Mouse (Mus musculus) limb, embryonic 10.5 days (tissue): Measurements from ENCODE around the gene Med18. TPM values are rescaled to one million over a fixed set of nuclear protein-coding genes. Genes with fewer than 3 reads are reported as not detected.

ENCODE experiments used
- DNase-seq: peaks from one replicate; pipeline ENCODE4 v3.0.0-alpha.2; 2017; ENCODE audit warnings: low spot score
- H3K27ac ChIP-seq: fragments of 300-500 bp; sonication (generic); 2 replicates; pipeline ENCODE4 v1.5.1; 2016; ENCODE audit warnings: mild to moderate bottlenecking
- H3K27me3 ChIP-seq: fragments of 300-500 bp; sonication (generic); 2 replicates; pipeline ENCODE4 v1.6.1; 2016; ENCODE audit warnings: low read depth, mild to moderate bottlenecking; ENCODE audit not compliant: poor library complexity, severe bottlenecking
- H3K36me3 ChIP-seq: fragments of 300-500 bp; sonication (generic); 2 replicates; pipeline ENCODE4 v1.6.1; 2016; ENCODE audit warnings: mild to moderate bottlenecking, moderate library complexity
- H3K4me1 ChIP-seq: fragments of 300-500 bp; sonication (generic); 2 replicates; pipeline ENCODE4 v1.6.1; 2016
- H3K4me3 ChIP-seq: fragments of 300-500 bp; sonication (generic); 2 replicates; pipeline ENCODE4 v1.5.1; 2016; ENCODE audit warnings: mild to moderate bottlenecking, moderate library complexity
- H3K9me3 ChIP-seq: fragments of 300-500 bp; sonication (generic); replicated peaks from 2 replicates; pipeline ENCODE4 v1.6.1; 2016; ENCODE audit warnings: mild to moderate bottlenecking
- WGBS: fragments of 180-500 bp; shearing (Covaris S2); methylation state at CpG from one replicate; pipeline ENCODE4 v1.1.7; 2016; 5-methylcytosine and 5-hydroxymethylcytosine counted together
- polyA plus RNA-seq: library from polyadenylated mRNA; unstranded; fragments of >200 nt; fragmentation: Nextera tagmentation; extraction: Ambion mirVana; gene quantifications from 2 replicates; pipeline ENCODE4 v1.2.1, GENCODE M21; 2016

Gene Med18
- polyA plus RNA-seq, 1 experiment from 2014 or later: 40.6 TPM

DNA sequence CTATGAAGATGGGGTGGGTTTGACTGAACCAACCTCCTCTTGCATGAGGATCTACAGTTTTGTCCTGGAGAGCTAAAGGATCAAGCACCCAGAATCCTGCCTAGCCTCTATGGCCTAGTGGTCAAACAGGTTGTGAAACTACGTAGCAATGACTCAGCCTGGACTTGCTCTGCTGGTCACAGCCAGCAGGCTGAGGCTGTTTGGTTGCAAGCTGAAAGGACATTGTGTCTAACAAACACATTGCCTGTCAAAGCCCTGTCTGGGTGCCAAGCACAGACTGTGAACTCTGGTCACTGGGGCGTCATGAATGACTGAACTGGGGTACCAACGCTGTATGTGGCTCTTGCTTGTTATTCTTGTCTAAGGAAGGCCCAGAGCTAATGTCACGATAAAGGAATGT, 10.9 kb upstream of the Med18 start:
- no peak overlapping the region for H3K4me3 ChIP-seq
- 82% methylated on average over 4 of the region's 4 CpGs for WGBS
- no peak for DNase-seq

DNA sequence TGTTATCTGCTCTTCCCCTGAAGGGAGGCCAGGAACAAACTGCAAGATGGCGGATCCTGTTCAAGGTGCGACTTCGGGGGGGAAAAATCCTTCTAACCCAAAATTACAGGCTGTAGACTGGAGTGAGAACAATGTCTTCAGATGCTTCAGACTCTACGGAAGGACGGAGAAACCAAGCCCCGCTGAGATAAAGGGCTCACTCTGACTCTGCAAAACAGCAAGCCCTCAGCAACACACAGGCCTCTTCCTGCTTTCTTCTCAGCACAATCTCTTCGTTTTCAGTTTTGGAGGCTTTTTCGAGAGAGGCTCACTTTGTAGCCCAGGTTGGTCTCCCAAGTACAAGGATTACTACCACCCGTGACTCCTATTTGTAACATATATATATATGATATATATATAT, 9.7 kb upstream of the Med18 start:
- Histone ChIP-seq H3K9me3 (no peaks in the 10 kb centered on the region), H3K4me1 (peaks cover 16% of the 10 kb centered on the region), H3K27ac (no peak overlapping the region), H3K36me3 (no peaks in the 10 kb centered on the region), H3K27me3 (no peaks in the 10 kb centered on the region), H3K4me3 (no peak overlapping the region)
- no peak for DNase-seq
- WGBS: 90% methylated on average over 9 of the region's 9 CpGs

More for the DNA sequence above, 10.9 kb upstream of the Med18 start:
- H3K4me1 ChIP-seq: peaks cover 14% of the 10 kb centered on the region
- H3K9me3 ChIP-seq: no peaks in the 10 kb centered on the region
- no peaks in the 10 kb centered on the region for H3K27me3 ChIP-seq
- H3K27ac ChIP-seq: no peak overlapping the region
- no peaks in the 10 kb centered on the region for H3K36me3 ChIP-seq

GRCm38 (mm10) chr4:132469873-132470272, 6.2 kb upstream of the Med18 start:
- Histone ChIP-seq H3K4me3 (no peak overlapping the region), H3K27me3 (no peaks in the 10 kb centered on the region), H3K36me3 (no peaks in the 10 kb centered on the region), H3K4me1 (peaks cover 16% of the 10 kb centered on the region), H3K27ac (0 out of 2 replicates have a peak overlapping the region, but pooled peaks have one; percentile 16), H3K9me3 (no peaks in the 10 kb centered on the region)
- DNase-seq: no peak
- WGBS: 5% methylated on average over 3 of the region's 3 CpGs

GRCm38 (mm10) chr4:132464255-132464613, 513 bp upstream of the Med18 start:
- DNase-seq: no peak
- H3K9me3 ChIP-seq: no peaks in the 10 kb centered on the region
- peaks cover 30% of the 10 kb centered on the region for H3K36me3 ChIP-seq
- WGBS: 5% methylated on average over 5 of the region's 5 CpGs
- H3K4me1 ChIP-seq: peaks cover 18% of the 10 kb centered on the region
- H3K27me3 ChIP-seq: no peaks in the 10 kb centered on the region
- peak overlapping the region; percentile 80; the same call in 1 of the 2 replicates for H3K27ac ChIP-seq
- peak overlapping the region; percentile 74 for H3K4me3 ChIP-seq

DNA sequence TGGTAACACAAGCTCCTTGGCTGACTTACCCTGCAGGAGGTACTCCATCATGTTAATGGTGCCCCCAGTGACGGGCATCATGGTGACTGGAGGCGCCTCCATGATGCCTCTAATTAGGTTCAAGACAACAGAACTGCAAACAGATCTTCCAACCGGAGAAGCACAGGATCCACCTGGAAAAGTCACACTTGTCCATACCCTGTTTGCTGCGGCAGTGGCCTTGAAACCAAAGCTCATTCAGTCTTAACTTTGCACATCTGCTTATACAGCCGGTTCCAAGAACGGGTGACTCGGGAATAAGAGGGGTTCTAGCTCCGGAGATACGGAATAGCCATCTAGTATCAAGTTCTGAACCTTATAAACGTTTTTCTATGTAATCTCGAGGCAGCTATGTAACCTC, 885 bp downstream of the Med18 start:
- 12% methylated on average over 11 of the region's 11 CpGs for WGBS
- Histone ChIP-seq H3K36me3 (peaks cover 44% of the 10 kb centered on the region), H3K27me3 (no peaks in the 10 kb centered on the region), H3K27ac (peak overlapping the region; percentile 80), H3K4me3 (peak overlapping the region; percentile 74), H3K4me1 (peaks cover 18% of the 10 kb centered on the region), H3K9me3 (no peaks in the 10 kb centered on the region)
- DNase-seq: peak; percentile 39

DNA sequence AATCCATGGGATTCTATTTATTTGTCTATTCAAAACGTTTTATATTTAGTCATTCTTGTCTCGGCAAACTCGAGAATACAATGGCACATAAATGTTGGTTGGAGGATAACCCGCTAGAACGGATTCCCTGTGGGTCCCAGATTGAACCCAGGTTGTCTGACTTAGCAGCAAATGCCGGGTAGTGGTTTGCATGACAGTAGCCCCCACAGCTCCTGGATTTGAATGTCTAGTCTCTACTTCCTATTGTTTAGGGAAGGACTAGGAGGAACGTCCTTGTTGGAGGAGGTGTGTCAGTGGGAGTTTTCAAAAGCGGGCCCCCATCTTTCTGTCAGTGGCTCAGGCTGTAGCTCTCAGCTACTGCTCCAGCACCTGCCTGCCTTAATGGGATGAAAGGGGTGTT, 3.5 kb downstream of the Med18 start:
- no peak for DNase-seq
- Histone ChIP-seq H3K4me3 (no peak overlapping the region), H3K9me3 (no peaks in the 10 kb centered on the region), H3K27me3 (no peaks in the 10 kb centered on the region), H3K27ac (no peak overlapping the region), H3K36me3 (peaks cover 57% of the 10 kb centered on the region), H3K4me1 (peaks cover 18% of the 10 kb centered on the region)
- WGBS: 92% methylated on average over 8 of the region's 8 CpGs

DNA sequence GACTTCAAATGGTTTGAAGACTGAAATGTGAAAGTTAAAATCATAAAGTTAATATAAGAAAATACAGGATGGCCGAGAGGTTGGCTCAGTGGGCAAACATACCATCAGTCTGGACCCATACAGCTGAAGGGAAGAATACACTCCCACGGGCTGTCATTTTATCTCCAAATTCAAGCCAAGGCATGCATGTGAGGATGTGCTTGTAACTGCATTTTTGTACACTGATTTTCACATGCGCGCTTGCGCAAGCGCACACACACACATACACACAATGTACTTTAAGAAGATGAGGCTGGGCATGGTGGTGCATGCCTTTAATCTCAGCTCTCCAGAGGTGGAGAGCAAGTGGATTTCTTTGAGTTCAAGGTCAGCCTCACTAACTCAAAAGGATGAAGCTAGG, 8.2 kb downstream of the Med18 start:
- WGBS: 95% methylated on average over 6 of the region's 6 CpGs
- H3K9me3 ChIP-seq: no peaks in the 10 kb centered on the region
- DNase-seq: no peak

DNA sequence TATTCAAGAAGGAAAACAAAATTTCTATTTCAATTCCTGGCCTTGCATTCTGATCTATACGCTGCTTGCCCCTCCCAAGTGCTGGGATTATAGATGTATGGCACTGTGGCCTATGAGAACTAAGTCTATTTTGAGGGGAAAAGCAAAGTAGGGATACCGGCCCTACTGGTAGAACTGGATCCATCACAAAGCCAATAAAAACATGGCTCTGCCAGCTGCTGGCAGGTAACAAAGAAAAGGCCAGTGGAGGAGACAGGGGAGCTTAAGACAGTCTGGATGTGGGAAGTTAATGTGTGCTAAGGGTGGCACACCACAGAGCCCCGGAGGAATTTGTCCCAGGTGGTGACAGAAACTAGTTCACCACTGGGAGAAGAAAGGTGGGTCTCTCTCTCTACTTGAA, 8.6 kb downstream of the Med18 start:
- no peak overlapping the region for H3K4me3 ChIP-seq
- H3K27me3 ChIP-seq: no peaks in the 10 kb centered on the region
- H3K36me3 ChIP-seq: peaks cover 37% of the 10 kb centered on the region
- H3K9me3 ChIP-seq: no peaks in the 10 kb centered on the region
- H3K4me1 ChIP-seq: no peaks in the 10 kb centered on the region
- DNase-seq: no peak
- 86% methylated on average over 3 of the region's 3 CpGs for WGBS
- H3K27ac ChIP-seq: no peak overlapping the region

More for the DNA sequence above, 8.2 kb downstream of the Med18 start:
- no peaks in the 10 kb centered on the region for H3K4me1 ChIP-seq
- H3K36me3 ChIP-seq: peaks cover 41% of the 10 kb centered on the region
- no peak overlapping the region for H3K4me3 ChIP-seq
- no peaks in the 10 kb centered on the region for H3K27me3 ChIP-seq
- no peak overlapping the region for H3K27ac ChIP-seq

DNA sequence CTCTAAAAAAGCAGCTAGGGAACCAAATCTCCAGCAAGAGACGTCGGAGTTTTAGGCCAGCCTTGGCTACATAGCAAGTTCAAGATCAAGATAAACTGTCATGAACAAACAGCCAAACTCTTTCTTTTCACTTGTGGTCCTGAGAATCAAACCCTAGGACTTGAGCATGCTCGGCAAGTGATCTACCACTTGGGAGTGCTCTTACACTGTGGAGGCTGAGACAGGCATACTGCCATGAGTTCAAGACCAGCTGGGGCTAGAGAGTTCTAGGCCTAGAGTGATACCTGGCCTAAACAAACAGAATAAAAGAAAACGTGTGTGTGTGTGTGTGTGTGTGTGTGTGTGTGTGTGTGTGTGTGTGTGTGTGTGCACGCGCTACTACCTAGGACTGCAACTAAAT, 9.5 kb downstream of the Med18 start:
- 87% methylated on average over 6 of the region's 6 CpGs for WGBS
- Histone ChIP-seq H3K36me3 (peaks cover 27% of the 10 kb centered on the region), H3K4me3 (no peak overlapping the region), H3K27me3 (no peaks in the 10 kb centered on the region), H3K9me3 (no peaks in the 10 kb centered on the region), H3K4me1 (no peaks in the 10 kb centered on the region), H3K27ac (no peak overlapping the region)
- DNase-seq: no peak

DNA sequence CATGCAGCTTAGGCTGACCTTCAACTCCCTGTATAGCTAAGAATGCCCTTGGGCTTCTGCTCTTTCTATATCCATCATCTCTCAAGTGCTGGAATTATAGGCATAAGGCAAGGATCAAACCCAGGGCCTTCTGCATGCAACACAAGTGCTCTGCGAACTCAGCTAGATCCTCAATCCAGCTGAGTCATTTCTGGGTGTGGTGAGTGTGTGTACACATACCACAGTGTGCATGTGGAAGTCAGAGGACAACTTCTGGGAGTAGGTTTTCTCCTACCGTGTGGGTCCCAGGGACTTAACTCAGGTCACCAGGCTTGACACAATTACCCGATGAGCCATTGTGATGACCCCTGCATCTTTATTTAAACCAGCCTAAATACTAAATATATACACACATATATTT, 13.9 kb downstream of the Med18 start:
- WGBS: 90% methylated on average over 3 of the region's 3 CpGs
- no peak for DNase-seq
- no peaks in the 10 kb centered on the region for H3K27me3 ChIP-seq
- H3K4me1 ChIP-seq: no peaks in the 10 kb centered on the region
- no peaks in the 10 kb centered on the region for H3K36me3 ChIP-seq
- H3K27ac ChIP-seq: no peak overlapping the region
- no peaks in the 10 kb centered on the region for H3K9me3 ChIP-seq
- H3K4me3 ChIP-seq: no peak overlapping the region

DNA sequence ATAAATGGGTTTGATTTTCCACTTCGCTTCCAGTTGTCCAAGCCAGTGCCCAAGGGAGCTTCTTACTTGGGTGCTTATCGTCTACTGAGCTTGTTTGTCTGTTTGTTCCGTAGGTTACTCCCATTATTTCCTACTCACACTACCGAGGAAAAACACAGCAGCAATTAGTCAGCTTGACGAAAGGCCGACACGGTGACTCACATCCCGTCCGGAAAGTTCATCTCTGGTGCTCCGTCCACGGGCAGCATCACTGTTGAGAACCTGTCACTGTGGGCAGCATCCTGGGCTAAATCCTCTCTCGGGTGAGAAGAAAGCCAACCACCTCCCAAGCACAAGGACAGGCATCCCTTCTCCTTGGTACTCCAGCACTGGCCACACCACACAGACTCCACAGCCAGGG, 17.6 kb downstream of the Med18 start:
- DNase-seq: no peak
- no peak overlapping the region for H3K4me3 ChIP-seq
- no peaks in the 10 kb centered on the region for H3K27me3 ChIP-seq
- WGBS: 88% methylated on average over 12 of the region's 12 CpGs
- no peaks in the 10 kb centered on the region for H3K9me3 ChIP-seq
- no peak overlapping the region for H3K27ac ChIP-seq
- H3K4me1 ChIP-seq: no peaks in the 10 kb centered on the region
- H3K36me3 ChIP-seq: no peaks in the 10 kb centered on the region

DNA sequence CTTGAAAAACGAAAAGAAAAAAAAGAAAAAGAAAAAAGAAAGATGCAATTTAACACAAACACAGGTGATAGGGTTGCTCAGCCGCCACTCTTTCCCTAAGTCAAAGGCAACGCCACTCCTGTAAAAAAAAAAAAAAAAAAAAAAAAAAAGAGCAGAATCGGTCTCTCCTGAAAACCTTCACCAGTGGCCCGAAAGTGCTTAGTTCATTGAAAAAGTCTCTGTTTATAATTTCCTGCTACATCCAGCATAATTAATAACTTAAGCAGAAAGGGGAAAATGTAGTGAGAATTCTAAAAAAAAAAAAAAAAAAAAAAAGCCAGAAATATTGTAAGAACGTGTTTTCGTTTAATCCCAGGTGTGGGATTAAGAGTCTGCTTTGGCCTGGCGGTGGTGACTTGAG, 19.2 kb downstream of the Med18 start:
- H3K36me3 ChIP-seq: no peaks in the 10 kb centered on the region
- WGBS: 87% methylated on average over 8 of the region's 8 CpGs

DNA sequence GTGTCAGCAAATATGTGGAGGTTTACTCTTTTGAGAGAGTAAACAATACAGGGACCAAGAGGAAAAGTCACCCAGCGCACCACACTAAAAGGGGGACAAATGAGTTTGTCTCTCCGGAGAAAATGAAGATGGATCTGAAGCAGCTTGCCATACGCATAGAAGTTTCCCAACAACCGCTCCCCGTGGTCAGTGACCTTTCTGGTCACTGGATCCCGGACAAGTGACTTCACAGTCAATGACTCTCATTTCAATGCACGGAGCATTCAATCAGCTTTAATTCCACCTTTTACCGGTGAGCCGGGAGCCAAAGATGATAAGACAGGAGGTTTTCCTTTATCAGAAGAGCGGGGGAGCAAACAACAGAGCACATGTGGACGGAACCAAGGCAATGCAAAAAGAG, 25.9 kb downstream of the Med18 start:
- no peaks in the 10 kb centered on the region for H3K9me3 ChIP-seq
- H3K27ac ChIP-seq: no peak overlapping the region
- peaks cover 15% of the 10 kb centered on the region for H3K4me1 ChIP-seq
- H3K27me3 ChIP-seq: no peaks in the 10 kb centered on the region
- no peaks in the 10 kb centered on the region for H3K36me3 ChIP-seq
- no peak overlapping the region for H3K4me3 ChIP-seq
- no peak for DNase-seq
- 61% methylated on average over 11 of the region's 11 CpGs for WGBS

More for the DNA sequence above, 19.2 kb downstream of the Med18 start:
- Histone ChIP-seq H3K4me1 (peaks cover 3% of the 10 kb centered on the region; the same call in 1 of the 2 replicates), H3K4me3 (no peak overlapping the region), H3K27me3 (no peaks in the 10 kb centered on the region), H3K9me3 (no peaks in the 10 kb centered on the region), H3K27ac (no peak overlapping the region)
- DNase-seq: no peak

GRCm38 (mm10) chr4:132432717-132433372, 30.9 kb downstream of the Med18 start:
- DNase-seq: no peak
- Histone ChIP-seq H3K36me3 (no peaks in the 10 kb centered on the region), H3K4me3 (peak overlapping the region; percentile 26; the same call in 1 of the 2 replicates), H3K4me1 (peaks cover 10% of the 10 kb centered on the region), H3K27ac (no peak overlapping the region), H3K27me3 (no peaks in the 10 kb centered on the region), H3K9me3 (no peaks in the 10 kb centered on the region)
- 13% methylated on average over 14 of the region's 14 CpGs for whole genome bisulfite sequencing
